Mouse (Mus musculus) kidney, adult 11 months (tissue): ENCODE results near the gene Kif16b.

Source experiments
- DNase-seq: peaks from one replicate; pipeline ENCODE4 v3.0.0; 2022

Gene Kif16b

GRCm38 (mm10) chr2:142731016-142731777, 170.1 kb downstream of the Kif16b start:
- DNase-seq, result no peak

GRCm38 (mm10) chr2:142724215-142725001, 176.9 kb downstream of the Kif16b start:
- no peak for DNase-seq

- no peak for DNase-seq
Measured at GRCm38 (mm10) chr2:142720174-142720573, 181.2 kb downstream of the Kif16b start.

GRCm38 (mm10) chr2:142718998-142719397, 182.3 kb downstream of the Kif16b start:
- no peak for DNase-seq

GRCm38 (mm10) chr2:142717591-142717990, 183.7 kb downstream of the Kif16b start:
- no peak for DNase-seq

- DNase-seq, result no peak
Measured at GRCm38 (mm10) chr2:142715912-142716260, 185.4 kb downstream of the Kif16b start.

GRCm38 (mm10) chr2:142715186-142715911, 186.0 kb downstream of the Kif16b start:
- no peak for DNase-seq

- no peak for DNase-seq
Measured at GRCm38 (mm10) chr2:142712727-142713126, 188.6 kb downstream of the Kif16b start.

- no peak for DNase-seq
Measured at GRCm38 (mm10) chr2:142709326-142709725, 192.0 kb downstream of the Kif16b start.

GRCm38 (mm10) chr2:142700689-142701088, 200.6 kb downstream of the Kif16b start:
- DNase-seq, result no peak

GRCm38 (mm10) chr2:142698650-142699049, 202.7 kb downstream of the Kif16b start:
- DNase-seq, result peak; percentile 31

GRCm38 (mm10) chr2:142694936-142695331, 206.4 kb downstream of the Kif16b start:
- no peak for DNase-seq

- DNase-seq, result no peak
Measured at GRCm38 (mm10) chr2:142694019-142694935, 207.1 kb downstream of the Kif16b start.

- no peak for DNase-seq
Measured at GRCm38 (mm10) chr2:142693461-142693860, 207.9 kb downstream of the Kif16b start.

- no peak for DNase-seq
Measured at GRCm38 (mm10) chr2:142689496-142689895, 211.8 kb downstream of the Kif16b start.

- DNase-seq, result no peak
Measured at GRCm38 (mm10) chr2:142687936-142688514, 213.3 kb downstream of the Kif16b start.

- DNase-seq, result no peak
Measured at GRCm38 (mm10) chr2:142682965-142683709, 218.2 kb downstream of the Kif16b start.

GRCm38 (mm10) chr2:142668426-142668825, 232.9 kb downstream of the Kif16b start:
- DNase-seq, result no peak

- no peak for DNase-seq
Measured at GRCm38 (mm10) chr2:142651591-142651990, 249.7 kb downstream of the Kif16b start.

- DNase-seq, result no peak
Measured at GRCm38 (mm10) chr2:142648023-142648453, 253.3 kb downstream of the Kif16b start.

GRCm38 (mm10) chr2:142646863-142647262, 254.5 kb downstream of the Kif16b start:
- no peak for DNase-seq
